Mouse (Mus musculus) testis, adult 2 months (tissue): ENCODE results near the gene Phactr1.

Experiments used
- CTCF ChIP-seq: fragments of 200-500 bp; IDR thresholded peaks from 2 replicates; pipeline ENCODE4 v1.5.1; 2012; ENCODE audit warnings: low read depth, mild to moderate bottlenecking, inconsistent platforms, low read length, moderate library complexity; ENCODE audit not compliant: control insufficient read depth, insufficient read depth, insufficient replicate concordance
- POLR2A ChIP-seq: fragments of 200-500 bp; IDR thresholded peaks from 2 replicates; pipeline ENCODE4 v1.6.1; 2012; ENCODE audit warnings: low read depth, mild to moderate bottlenecking, inconsistent platforms, low read length, moderate library complexity; ENCODE audit not compliant: control insufficient read depth

GRCm38 (mm10) chr13:42948717-42949265 is 268.4 kb downstream of the Phactr1 start:
- no peak for TF ChIP-seq CTCF
- TF ChIP-seq POLR2A, result no peak
